Mouse (Mus musculus) erythroblast, embryonic 14.5 days (primary cell): ENCODE data around the gene Smpd3. TPM values are rescaled to one million over a fixed set of nuclear protein-coding genes. Genes with fewer than 3 reads are reported as not detected.

ENCODE experiments used
- H3K27me3 ChIP-seq: 2 replicates; pipeline ENCODE4 v1.6.1; 2012; ENCODE audit warnings: inconsistent platforms; ENCODE audit not compliant: control insufficient read depth
- H3K36me3 ChIP-seq: 2 replicates; pipeline ENCODE4 v1.6.1; 2012; ENCODE audit warnings: mild to moderate bottlenecking, inconsistent platforms; ENCODE audit not compliant: control insufficient read depth
- H3K4me1 ChIP-seq: 2 replicates; pipeline ENCODE4 v1.6.1; 2012; ENCODE audit warnings: inconsistent platforms; ENCODE audit not compliant: control insufficient read depth
- H3K4me3 ChIP-seq: replicated peaks from 2 replicates; pipeline ENCODE3; 2012; ENCODE audit warnings: moderate library complexity, mild to moderate bottlenecking, inconsistent platforms
- H3K9me3 ChIP-seq: 2 replicates; pipeline ENCODE4 v1.6.1; 2012; ENCODE audit warnings: low read length, inconsistent platforms, mixed read lengths; ENCODE audit not compliant: control insufficient read depth
- GATA1 ChIP-seq: IDR thresholded peaks from 2 replicates; pipeline ENCODE4 v1.6.1; 2012; ENCODE audit warnings: low read length, inconsistent platforms, mixed read lengths
- TAL1 ChIP-seq: IDR thresholded peaks from 3 replicates; pipeline ENCODE4 v1.6.1; 2012; ENCODE audit warnings: low read length, inconsistent platforms, mixed read lengths
- polyA plus RNA-seq: library from polyadenylated mRNA; stranded (reverse); fragments of >175 nt; gene quantifications from 2 replicates; pipeline ENCODE4 v1.2.3, GENCODE M21; 2012

The Smpd3 gene
- polyA plus RNA-seq, 1 experiment = not detected

DNA sequence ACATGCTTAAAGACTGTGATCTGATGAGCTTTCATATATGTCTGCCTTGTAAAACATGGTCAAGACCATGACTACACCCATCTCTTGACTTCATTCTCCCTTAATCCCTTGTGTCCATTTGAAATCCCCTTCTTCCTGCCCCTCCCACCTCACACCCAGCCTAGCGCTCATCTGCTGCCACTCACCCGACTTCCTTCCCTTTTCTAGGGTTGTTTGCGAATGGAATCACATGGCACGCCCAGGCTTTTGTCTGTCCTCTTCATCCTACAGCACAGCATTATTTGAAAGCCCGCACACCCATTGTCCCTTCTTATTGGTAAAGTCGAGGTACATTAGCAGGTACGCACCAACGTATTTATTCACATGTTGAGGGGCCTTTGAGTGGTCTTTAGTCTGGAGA is 26.5 kb upstream of the Smpd3 start:
- Histone ChIP-seq H3K9me3 (peaks cover 5% of the 10 kb centered on the region), H3K4me1 (no peaks in the 10 kb centered on the region), H3K4me3 (no peak overlapping the region), H3K27me3 (no peaks in the 10 kb centered on the region), H3K36me3 (no peaks in the 10 kb centered on the region)
- TF ChIP-seq TAL1 (no peak), GATA1 (no peak)

- Histone ChIP-seq H3K4me1 (no peaks in the 10 kb centered on the region), H3K36me3 (no peaks in the 10 kb centered on the region), H3K9me3 (peaks cover 3% of the 10 kb centered on the region), H3K4me3 (no peak overlapping the region), H3K27me3 (no peaks in the 10 kb centered on the region)
- TF ChIP-seq TAL1 (no peak), GATA1 (no peak)
Measured at GRCm38 (mm10) chr8:106363321-106363720, 25.5 kb upstream of the Smpd3 start.

DNA sequence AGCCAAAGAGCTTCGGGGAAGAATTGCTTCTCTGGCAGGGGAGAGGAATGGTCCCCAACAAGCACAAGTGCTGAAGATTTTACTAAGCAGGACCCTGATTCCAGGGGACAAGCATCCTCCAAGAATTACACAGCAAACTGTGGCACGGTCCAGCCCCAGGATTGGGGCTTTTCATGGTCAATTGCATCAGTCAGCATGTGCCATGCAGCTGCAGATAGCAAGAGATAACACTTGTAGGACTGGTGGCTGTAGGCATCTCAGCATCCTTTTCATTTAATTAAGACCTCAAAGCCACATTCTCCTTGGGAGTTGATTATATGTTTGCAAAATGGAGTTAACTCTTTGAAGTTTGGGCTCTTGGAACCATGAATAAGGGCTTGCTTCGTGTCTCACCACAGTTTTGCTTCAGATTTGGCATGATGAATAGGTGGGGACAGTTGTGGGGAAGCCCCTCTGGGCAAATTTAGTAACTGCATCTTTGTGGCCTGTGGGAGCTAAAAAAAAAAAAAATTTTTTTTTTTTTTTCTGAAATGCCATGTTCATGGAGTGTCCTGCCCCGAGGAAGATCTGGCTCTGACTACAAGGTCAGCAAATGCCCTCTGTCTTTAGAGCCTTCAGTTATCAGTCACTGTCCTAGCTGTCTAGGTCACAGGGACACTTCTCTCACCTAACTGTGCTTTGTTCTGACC is 22.0 kb upstream of the Smpd3 start:
- Histone ChIP-seq H3K4me3 (no peak overlapping the region), H3K4me1 (no peaks in the 10 kb centered on the region)
- no peak for TF ChIP-seq TAL1
- TF ChIP-seq GATA1 = no peak

DNA sequence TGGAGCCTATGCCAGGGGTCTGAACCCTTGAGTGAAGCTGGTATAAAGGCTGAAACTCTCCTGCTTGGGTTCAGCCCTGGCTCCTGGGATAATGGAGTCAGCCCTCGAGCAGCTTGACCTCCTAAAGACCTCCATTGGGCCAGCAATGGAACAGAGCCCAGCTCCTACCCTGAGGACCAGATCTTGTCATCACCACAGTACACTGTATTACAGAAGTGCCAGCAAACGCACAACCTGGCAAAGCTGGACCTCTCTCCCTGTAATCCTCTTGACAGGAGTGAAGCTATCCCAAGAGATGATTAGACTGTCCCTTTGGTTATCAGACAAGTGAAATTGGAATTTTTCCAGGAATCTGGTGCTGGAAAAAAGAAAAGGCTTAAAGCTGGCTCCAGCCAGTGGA is 13.3 kb upstream of the Smpd3 start:
- Histone ChIP-seq H3K4me1 (no peaks in the 10 kb centered on the region), H3K36me3 (no peaks in the 10 kb centered on the region)
- no peak for TF ChIP-seq TAL1
- no peak for TF ChIP-seq GATA1

More for the DNA sequence above, 22.0 kb upstream of the Smpd3 start:
- Histone ChIP-seq H3K36me3 (no peaks in the 10 kb centered on the region), H3K27me3 (no peaks in the 10 kb centered on the region), H3K9me3 (no peaks in the 10 kb centered on the region)

GRCm38 (mm10) chr8:106349398-106349797 is 11.6 kb upstream of the Smpd3 start:
- no peak overlapping the region for H3K4me3 ChIP-seq
- TF ChIP-seq GATA1 (no peak), TAL1 (no peak)

More for the DNA sequence above, 13.3 kb upstream of the Smpd3 start:
- Histone ChIP-seq H3K27me3 (no peaks in the 10 kb centered on the region), H3K4me3 (no peak overlapping the region), H3K9me3 (no peaks in the 10 kb centered on the region)

DNA sequence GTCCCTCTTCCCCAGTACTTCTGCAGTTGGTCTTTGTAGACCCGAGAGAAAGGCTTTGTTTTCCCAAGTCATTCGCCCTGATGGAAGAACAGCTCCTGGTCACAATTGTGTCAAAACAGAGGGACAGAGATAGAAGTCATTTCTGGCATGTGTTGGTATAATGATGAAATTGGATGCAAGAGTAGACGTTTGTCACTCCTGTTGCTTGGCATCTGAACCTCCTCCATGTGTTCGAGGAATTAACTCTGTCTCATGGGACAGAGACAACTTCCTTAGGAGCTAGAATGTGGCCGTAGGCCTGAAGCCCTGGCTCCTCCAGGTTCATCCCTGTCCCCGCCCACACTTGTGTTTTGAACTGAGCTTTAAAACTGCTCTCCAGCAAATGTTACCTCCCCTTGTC is 8.3 kb upstream of the Smpd3 start:
- TF ChIP-seq GATA1 (no peak), TAL1 (no peak)
- Histone ChIP-seq H3K27me3 (no peaks in the 10 kb centered on the region), H3K9me3 (no peaks in the 10 kb centered on the region), H3K36me3 (no peaks in the 10 kb centered on the region), H3K4me3 (no peak overlapping the region), H3K4me1 (no peaks in the 10 kb centered on the region)

More at GRCm38 (mm10) chr8:106349398-106349797, 11.6 kb upstream of the Smpd3 start:
- Histone ChIP-seq H3K4me1 (no peaks in the 10 kb centered on the region), H3K9me3 (no peaks in the 10 kb centered on the region), H3K27me3 (no peaks in the 10 kb centered on the region), H3K36me3 (no peaks in the 10 kb centered on the region)

DNA sequence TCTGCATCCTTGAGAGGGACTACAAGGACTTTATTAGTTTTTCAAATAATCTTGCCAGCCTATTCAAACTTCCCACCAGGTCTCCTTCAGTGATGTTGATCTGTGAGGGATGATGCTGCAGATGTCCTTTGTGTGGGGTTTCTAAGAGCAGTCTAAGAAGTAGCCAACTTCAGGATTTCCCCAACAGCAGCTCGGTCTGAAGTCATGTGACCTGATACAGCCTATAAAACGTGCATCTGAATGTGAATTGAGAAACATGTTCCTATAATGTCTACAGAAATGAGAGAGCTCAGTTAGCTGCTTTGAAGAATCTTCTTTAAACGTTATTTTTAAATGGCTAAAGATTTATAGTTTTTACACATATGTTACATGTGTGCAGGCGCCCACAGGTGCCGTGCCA is 5.7 kb upstream of the Smpd3 start:
- Histone ChIP-seq H3K4me1 (peaks cover 2% of the 10 kb centered on the region; the same call in 1 of the 2 replicates), H3K27me3 (no peaks in the 10 kb centered on the region), H3K4me3 (no peak overlapping the region), H3K9me3 (no peaks in the 10 kb centered on the region), H3K36me3 (no peaks in the 10 kb centered on the region)
- TF ChIP-seq GATA1 (no peak), TAL1 (no peak)

DNA sequence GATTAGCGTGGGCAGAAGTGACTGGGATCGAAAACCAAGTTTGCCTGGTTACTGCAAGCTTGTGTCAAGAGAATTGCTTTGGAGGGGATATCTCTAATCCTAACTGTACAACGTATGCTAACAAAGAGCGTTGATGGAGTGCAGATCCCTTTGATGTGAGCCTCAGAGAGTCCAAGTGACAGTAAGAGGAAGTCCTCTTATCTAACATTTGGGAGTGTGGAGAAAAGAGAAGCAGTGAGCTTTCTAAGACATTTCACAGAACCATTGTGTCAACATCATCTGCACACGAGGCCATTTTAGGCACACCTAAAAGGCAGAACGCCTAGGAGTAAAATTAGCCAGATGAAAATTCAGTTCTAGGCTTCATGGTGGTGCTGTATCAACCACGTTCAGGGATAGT is 5.0 kb upstream of the Smpd3 start:
- no peaks in the 10 kb centered on the region for H3K36me3 ChIP-seq
- no peaks in the 10 kb centered on the region for H3K9me3 ChIP-seq
- H3K4me1 ChIP-seq = peaks cover 7% of the 10 kb centered on the region
- TF ChIP-seq TAL1 (no peak), GATA1 (no peak)
- no peak overlapping the region for H3K4me3 ChIP-seq
- peaks cover under 1% of the 10 kb centered on the region; the same call in 1 of the 2 replicates for H3K27me3 ChIP-seq

GRCm38 (mm10) chr8:106338741-106339209 is 987 bp upstream of the Smpd3 start:
- no peaks in the 10 kb centered on the region for H3K9me3 ChIP-seq
- H3K4me1 ChIP-seq = peaks cover 11% of the 10 kb centered on the region
- no peak overlapping the region for H3K4me3 ChIP-seq
- peaks cover 32% of the 10 kb centered on the region for H3K27me3 ChIP-seq
- H3K36me3 ChIP-seq = no peaks in the 10 kb centered on the region
- TF ChIP-seq GATA1 = no peak
- no peak for TF ChIP-seq TAL1

- no peaks in the 10 kb centered on the region for H3K36me3 ChIP-seq
- no peak overlapping the region for H3K4me3 ChIP-seq
- no peak for TF ChIP-seq GATA1
- TF ChIP-seq TAL1 = no peak
- no peaks in the 10 kb centered on the region for H3K9me3 ChIP-seq
- H3K4me1 ChIP-seq = peaks cover 11% of the 10 kb centered on the region
- H3K27me3 ChIP-seq = peaks cover 32% of the 10 kb centered on the region
Measured at GRCm38 (mm10) chr8:106336561-106336960, 1.2 kb downstream of the Smpd3 start.
